ENCODE assay signal across 12 mouse cellular contexts in genomic region chr5:73875847-73876246, GRCm38 (mm10).
DNase-seq lines count a peak whose midpoint lies in the region; ATAC-seq lines count a peak whose summit lies in the region.
"Had no signal": no experiment of that assay in that cellular context is flagged by ENCODE, and none has a peak within 500 bp of the region (broad histone marks: within the 10 kb centered on the region; RNA-seq: fewer than 3 reads in every experiment).

No protein-coding gene starts in this region.

- H3K9me3 ChIP-seq in heart, embryonic 13.5 days, result no peaks in the 10 kb centered on the region

- ATAC-seq in heart, embryonic 13.5 days (ENCODE audit: extremely low read depth, insufficient number of reproducible peaks, low FRiP score, low TSS enrichment), result no peak

- H3K4me1 ChIP-seq in heart, embryonic 13.5 days, result peaks cover 10% of the 10 kb centered on the region

- H3K4me2 ChIP-seq in heart, embryonic 13.5 days, result no peak overlapping the region

- WGBS in heart, embryonic 13.5 days, result 38% methylated on average over 3 of the region's 3 CpGs

- no peaks in the 10 kb centered on the region for H3K27me3 ChIP-seq in heart, embryonic 13.5 days (replicated peaks)
- H3K27me3 ChIP-seq: CH12.LX had no signal

- peak; percentile 88 for DNase-seq in heart, adult 11 months
- no peak for DNase-seq in heart, postnatal 4 days
- DNase-seq in lung, adult 18-20 months, result peak; percentile 14 to 63
- DNase-seq in lung, postnatal 4 days, result no peak
- DNase-seq in skeletal muscle tissue, adult 2 months (ENCODE audit: low read depth, low spot score), result peak; percentile 54
- no peak for DNase-seq in embryo, embryonic 10.5 days (ENCODE audit: low spot score)
- DNase-seq: adrenal gland, postnatal 10 days; right cerebral cortex, postnatal 25 days; thymus, postnatal 14 days had no signal

- no peak overlapping the region for H3K9ac ChIP-seq in heart, embryonic 13.5 days

- H3K36me3 ChIP-seq in heart, embryonic 13.5 days, result no peaks in the 10 kb centered on the region

- no peak overlapping the region for H3K4me3 ChIP-seq in heart, embryonic 13.5 days
- H3K4me3 ChIP-seq: left cerebral cortex, adult 2 months had no signal

- peak overlapping the region; percentile 54; the same call in 1 of the 2 replicates for H3K27ac ChIP-seq in heart, embryonic 13.5 days (replicated peaks)
- H3K27ac ChIP-seq: left cerebral cortex, adult 2 months had no signal

Comparison
In these comparisons a context has a peak if more than half of its experiments do, and no peak if none do; other contexts are left out.
1. DNase-seq: peak in heart, adult 11 months (single experiment), lung, adult 18-20 months (2 of 2) and skeletal muscle tissue, adult 2 months (single experiment); none in heart, postnatal 4 days (single experiment), lung, postnatal 4 days (0 of 2) and embryo, embryonic 10.5 days (single experiment).